17 mouse cellular contexts compared by ENCODE assay signal in the genomic region with DNA sequence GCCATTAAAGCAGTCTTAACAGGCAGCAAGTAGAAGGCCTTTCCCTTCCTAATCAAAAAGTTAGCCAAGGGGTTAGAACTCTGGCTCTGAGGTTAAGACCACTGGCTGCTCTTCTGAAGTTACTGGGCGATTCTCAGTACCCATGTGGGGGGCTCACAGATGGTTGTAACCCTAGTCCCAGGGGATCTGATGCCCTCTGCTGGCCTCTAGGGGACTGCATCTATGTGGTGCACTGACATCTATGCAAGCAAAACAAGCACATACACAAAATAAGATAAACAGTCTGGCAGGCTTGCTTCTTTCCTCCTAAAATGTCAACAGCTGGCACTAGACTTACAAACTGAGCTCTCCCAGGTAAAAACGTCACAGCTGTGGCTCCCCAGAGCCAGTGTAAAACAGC. TPM values are rescaled to one million over a fixed set of nuclear protein-coding genes. Genes with fewer than 3 reads are reported as not detected.
DNase-seq lines count a peak whose midpoint lies in the region; ATAC-seq and TF ChIP-seq lines count a peak whose summit lies in the region.
"Had no signal": no experiment of that assay in that cellular context is flagged by ENCODE, and none has a peak within 500 bp of the region (broad histone marks: within the 10 kb centered on the region; RNA-seq: fewer than 3 reads in every experiment).

No protein-coding gene starts in this region.

- peaks cover 24% of the 10 kb centered on the region; the same call in 1 of the 2 replicates for H3K36me3 ChIP-seq in intestine, postnatal 0 days (ENCODE audit: control insufficient read depth, insufficient read depth)
- H3K36me3 ChIP-seq in intestine, embryonic 15.5 days, result 0 out of 2 replicates have a peak, but pooled peaks cover 4% of the 10 kb centered on the region
- H3K36me3 ChIP-seq in midbrain, embryonic 11.5 days (ENCODE audit: control insufficient read depth, insufficient read depth, low read length), result no peaks in the 10 kb centered on the region
- H3K36me3 ChIP-seq in midbrain, embryonic 13.5 days, result peaks cover 13% of the 10 kb centered on the region

- no peak overlapping the region for H3K9ac ChIP-seq in intestine, postnatal 0 days (ENCODE audit: low read depth, low read length)
- no peak overlapping the region for H3K9ac ChIP-seq in intestine, embryonic 15.5 days
- no peak overlapping the region for H3K9ac ChIP-seq in midbrain, embryonic 11.5 days (ENCODE audit: low read length)
- no peak overlapping the region for H3K9ac ChIP-seq in midbrain, embryonic 13.5 days (replicated peaks)
- H3K9ac ChIP-seq: embryonic facial prominence, embryonic 15.5 days; kidney, embryonic 15.5 days; limb, embryonic 13.5 days had no signal

- H3K9me3 ChIP-seq in intestine, postnatal 0 days (ENCODE audit: control insufficient read depth), result no peaks in the 10 kb centered on the region
- no peaks in the 10 kb centered on the region for H3K9me3 ChIP-seq in intestine, embryonic 15.5 days
- no peaks in the 10 kb centered on the region for H3K9me3 ChIP-seq in midbrain, embryonic 11.5 days (ENCODE audit: control insufficient read depth, low read length)
- no peaks in the 10 kb centered on the region for H3K9me3 ChIP-seq in midbrain, embryonic 13.5 days
- H3K9me3 ChIP-seq: embryonic facial prominence, embryonic 15.5 days had no signal

- ATAC-seq in intestine, postnatal 0 days, result no peak
- no peak for ATAC-seq in intestine, embryonic 15.5 days
- no peak for ATAC-seq in midbrain, embryonic 11.5 days (ENCODE audit: low FRiP score)
- no peak for ATAC-seq in midbrain, embryonic 13.5 days
- ATAC-seq: forebrain, embryonic 14.5 days had no signal

- DNase-seq in midbrain, embryonic 11.5 days (ENCODE audit: low spot score, missing footprints), result peak; percentile 85
- peak; percentile 76 for DNase-seq in ES-CJ7 (ENCODE audit: low read depth, low spot score)
- peak; percentile 12 for DNase-seq in retina, postnatal 1 day
- no peak for DNase-seq in kidney, adult 8-10 months
- no peak for DNase-seq in layer of hippocampus, adult 9-11 months
- DNase-seq: gastrocnemius, postnatal 10 days; thymus, postnatal 36 days had no signal

- peak; percentile 55 for TF ChIP-seq CTCF in intestine, postnatal 0 days (IDR thresholded peaks at IDR 0.05; ENCODE audit: low read depth)

- no peak overlapping the region for H3K4me3 ChIP-seq in intestine, postnatal 0 days (ENCODE audit: low read depth, low read length)
- H3K4me3 ChIP-seq in intestine, embryonic 15.5 days (replicated peaks), result no peak overlapping the region
- H3K4me3 ChIP-seq in midbrain, embryonic 11.5 days (ENCODE audit: low read depth, low read length), result no peak overlapping the region
- no peak overlapping the region for H3K4me3 ChIP-seq in midbrain, embryonic 13.5 days (replicated peaks)
- H3K4me3 ChIP-seq: embryonic facial prominence, embryonic 15.5 days; kidney, embryonic 15.5 days; limb, embryonic 13.5 days had no signal

- 57% methylated on average over 2 of the region's 2 CpGs for WGBS in intestine, postnatal 0 days
- 55% methylated on average over 2 of the region's 2 CpGs for WGBS in intestine, embryonic 15.5 days
- WGBS in midbrain, embryonic 11.5 days, result 66% methylated on average over 2 of the region's 2 CpGs
- 63% methylated on average over 2 of the region's 2 CpGs for WGBS in midbrain, embryonic 13.5 days

- H3K27me3 ChIP-seq in intestine, postnatal 0 days (replicated peaks; ENCODE audit: control insufficient read depth, insufficient read depth, low read length), result no peaks in the 10 kb centered on the region
- peaks cover 3% of the 10 kb centered on the region; the same call in 1 of the 2 replicates for H3K27me3 ChIP-seq in intestine, embryonic 15.5 days (replicated peaks)
- peaks cover 11% of the 10 kb centered on the region; the same call in 1 of the 2 replicates for H3K27me3 ChIP-seq in midbrain, embryonic 11.5 days (ENCODE audit: control insufficient read depth, insufficient read depth, low read length)
- H3K27me3 ChIP-seq in midbrain, embryonic 13.5 days, result peaks cover 23% of the 10 kb centered on the region

- no peaks in the 10 kb centered on the region for H3K4me1 ChIP-seq in intestine, postnatal 0 days (replicated peaks; ENCODE audit: control insufficient read depth, insufficient read depth, low read length)
- no peaks in the 10 kb centered on the region for H3K4me1 ChIP-seq in intestine, embryonic 15.5 days (replicated peaks)
- peaks cover 4% of the 10 kb centered on the region; the same call in 1 of the 2 replicates for H3K4me1 ChIP-seq in midbrain, embryonic 11.5 days (ENCODE audit: control insufficient read depth, insufficient read depth, low read length)
- H3K4me1 ChIP-seq in midbrain, embryonic 13.5 days (replicated peaks), result peaks cover 9% of the 10 kb centered on the region

- H3K27ac ChIP-seq in intestine, postnatal 0 days (ENCODE audit: low read depth, low read length), result no peak overlapping the region
- no peak overlapping the region for H3K27ac ChIP-seq in intestine, embryonic 15.5 days
- H3K27ac ChIP-seq in midbrain, embryonic 11.5 days (ENCODE audit: low read depth, low read length), result no peak overlapping the region
- no peak overlapping the region for H3K27ac ChIP-seq in midbrain, embryonic 13.5 days
- H3K27ac ChIP-seq: embryonic facial prominence, embryonic 15.5 days; kidney, embryonic 15.5 days; limb, embryonic 13.5 days; macrophage had no signal

- no peak overlapping the region for H3K4me2 ChIP-seq in intestine, postnatal 0 days (replicated peaks; ENCODE audit: low read depth)
- no peak overlapping the region for H3K4me2 ChIP-seq in intestine, embryonic 15.5 days (replicated peaks)
- H3K4me2 ChIP-seq in midbrain, embryonic 11.5 days, result no peak overlapping the region
- H3K4me2 ChIP-seq in midbrain, embryonic 13.5 days (replicated peaks), result no peak overlapping the region
- H3K4me2 ChIP-seq: embryonic facial prominence, embryonic 15.5 days; heart, embryonic 11.5 days; kidney, embryonic 15.5 days; limb, embryonic 13.5 days had no signal

RNA-seq across cellular contexts. Expression of gene Marveld2, which starts 3.9 kb away (rescaled TPM):
- polyA plus RNA-seq in intestine, postnatal 0 days (2015; fragmentation: Nextera tagmentation; extraction: Ambion mirVana), result 20.8 and 21.1 TPM in 2 replicates
- polyA plus RNA-seq in intestine, embryonic 15.5 days (2015; fragmentation: Nextera tagmentation; extraction: Ambion mirVana), result 27.3 and 27.4 TPM in 2 replicates
- polyA plus RNA-seq in midbrain, embryonic 11.5 days (2014; fragmentation: Nextera tagmentation; extraction: Ambion mirVana), result 1.4 and 1.7 TPM in 2 replicates
- 1.5 and 2.3 TPM in 2 replicates for polyA plus RNA-seq in midbrain, embryonic 13.5 days (2015; fragmentation: Nextera tagmentation; extraction: Ambion mirVana)

RNA-seq across cellular contexts. Expression of gene Ak6, which starts 37.9 kb away (rescaled TPM):
- 143 and 156 TPM in 2 replicates for polyA plus RNA-seq in intestine, postnatal 0 days (2015; fragmentation: Nextera tagmentation; extraction: Ambion mirVana)
- polyA plus RNA-seq in intestine, embryonic 15.5 days (2015; fragmentation: Nextera tagmentation; extraction: Ambion mirVana), result 258 and 271 TPM in 2 replicates
- polyA plus RNA-seq in midbrain, embryonic 11.5 days (2014; fragmentation: Nextera tagmentation; extraction: Ambion mirVana), result 355 and 359 TPM in 2 replicates
- polyA plus RNA-seq in midbrain, embryonic 13.5 days (2015; fragmentation: Nextera tagmentation; extraction: Ambion mirVana), result 339 and 353 TPM in 2 replicates

RNA-seq across cellular contexts. Expression of gene Rad17, which starts 37.9 kb away (rescaled TPM):
- 10.3 and 11.1 TPM in 2 replicates for polyA plus RNA-seq in intestine, postnatal 0 days (2015; fragmentation: Nextera tagmentation; extraction: Ambion mirVana)
- polyA plus RNA-seq in intestine, embryonic 15.5 days (2015; fragmentation: Nextera tagmentation; extraction: Ambion mirVana), result 17.1 and 19.3 TPM in 2 replicates
- polyA plus RNA-seq in midbrain, embryonic 11.5 days (2014; fragmentation: Nextera tagmentation; extraction: Ambion mirVana), result 26.5 and 31.2 TPM in 2 replicates
- 20.9 and 21.2 TPM in 2 replicates for polyA plus RNA-seq in midbrain, embryonic 13.5 days (2015; fragmentation: Nextera tagmentation; extraction: Ambion mirVana)

RNA-seq across cellular contexts. Expression of gene Taf9, which starts 38.5 kb away (rescaled TPM):
- polyA plus RNA-seq in intestine, postnatal 0 days (2015; fragmentation: Nextera tagmentation; extraction: Ambion mirVana), result 10.9 and 11.1 TPM in 2 replicates
- 5.7 and 9.1 TPM in 2 replicates for polyA plus RNA-seq in intestine, embryonic 15.5 days (2015; fragmentation: Nextera tagmentation; extraction: Ambion mirVana)
- polyA plus RNA-seq in midbrain, embryonic 11.5 days (2014; fragmentation: Nextera tagmentation; extraction: Ambion mirVana), result 21.4 and 24.6 TPM in 2 replicates
- 21.6 and 24.0 TPM in 2 replicates for polyA plus RNA-seq in midbrain, embryonic 13.5 days (2015; fragmentation: Nextera tagmentation; extraction: Ambion mirVana)

RNA-seq across cellular contexts. Expression of gene Ccdc125, which starts 56.6 kb away (rescaled TPM):
- polyA plus RNA-seq in intestine, postnatal 0 days (2015; fragmentation: Nextera tagmentation; extraction: Ambion mirVana), result 3.2 and 4.1 TPM in 2 replicates
- polyA plus RNA-seq in intestine, embryonic 15.5 days (2015; fragmentation: Nextera tagmentation; extraction: Ambion mirVana), result 6.9 and 7.3 TPM in 2 replicates
- polyA plus RNA-seq in midbrain, embryonic 11.5 days (2014; fragmentation: Nextera tagmentation; extraction: Ambion mirVana), result 1.4 and 2.6 TPM in 2 replicates
- polyA plus RNA-seq in midbrain, embryonic 13.5 days (2015; fragmentation: Nextera tagmentation; extraction: Ambion mirVana), result 1.5 and 2.1 TPM in 2 replicates
- polyA plus RNA-seq: G1E had no signal

Comparison
In these comparisons a context has a peak if more than half of its experiments do, and no peak if none do; other contexts are left out.
1. DNase-seq: peak in midbrain, embryonic 11.5 days (single experiment), ES-CJ7 (single experiment) and retina, postnatal 1 day (single experiment); none in kidney, adult 8-10 months (0 of 2) and layer of hippocampus, adult 9-11 months (single experiment).